Mouse (Mus musculus) spleen, postnatal 14 days (tissue): ENCODE measurements at regions not wholly inside any gene's neighbourhood (a gene's known extent, or its start where the extent isn't known, plus 50 kb on each side); places are given as distances from the start of the nearest gene placed in this dataset.

Source experiments
- DNase-seq, 2 experiments: peaks; one replicate each; pipeline ENCODE4 v3.0.0; 2021 to 2022; ENCODE audit warnings: low spot score in 2 of 2

DNA sequence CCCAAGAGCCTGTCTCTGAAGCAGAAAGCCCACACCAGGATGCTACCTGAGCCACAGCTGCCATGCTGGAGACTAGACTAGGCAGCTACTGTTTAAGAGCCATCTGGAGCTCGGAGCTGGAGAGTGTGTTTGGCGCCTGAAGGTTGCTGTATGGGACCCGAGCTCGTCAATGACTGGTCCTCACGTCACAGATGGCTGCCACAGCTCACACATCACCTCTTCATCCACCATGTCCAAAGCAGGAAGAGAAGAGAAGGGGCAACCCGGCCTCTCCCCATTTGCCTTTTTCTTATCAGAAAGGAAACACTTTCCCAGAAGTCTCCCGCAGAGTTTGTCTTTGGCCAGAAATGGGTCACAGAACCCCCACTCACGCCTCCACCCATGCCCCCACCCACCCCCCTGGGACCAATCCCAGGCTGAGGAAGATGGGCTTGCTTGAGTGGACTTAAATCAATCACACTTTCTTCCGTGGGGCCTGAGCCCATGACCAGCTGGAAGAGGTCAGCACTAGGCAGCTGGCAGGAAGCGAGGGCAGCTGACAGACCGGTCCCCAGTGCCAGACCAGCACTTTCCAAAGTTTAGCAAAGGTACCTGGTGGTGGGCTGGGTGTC, 53.5 kb upstream of the Ptpn1 start:
- no peak for DNase-seq

DNA sequence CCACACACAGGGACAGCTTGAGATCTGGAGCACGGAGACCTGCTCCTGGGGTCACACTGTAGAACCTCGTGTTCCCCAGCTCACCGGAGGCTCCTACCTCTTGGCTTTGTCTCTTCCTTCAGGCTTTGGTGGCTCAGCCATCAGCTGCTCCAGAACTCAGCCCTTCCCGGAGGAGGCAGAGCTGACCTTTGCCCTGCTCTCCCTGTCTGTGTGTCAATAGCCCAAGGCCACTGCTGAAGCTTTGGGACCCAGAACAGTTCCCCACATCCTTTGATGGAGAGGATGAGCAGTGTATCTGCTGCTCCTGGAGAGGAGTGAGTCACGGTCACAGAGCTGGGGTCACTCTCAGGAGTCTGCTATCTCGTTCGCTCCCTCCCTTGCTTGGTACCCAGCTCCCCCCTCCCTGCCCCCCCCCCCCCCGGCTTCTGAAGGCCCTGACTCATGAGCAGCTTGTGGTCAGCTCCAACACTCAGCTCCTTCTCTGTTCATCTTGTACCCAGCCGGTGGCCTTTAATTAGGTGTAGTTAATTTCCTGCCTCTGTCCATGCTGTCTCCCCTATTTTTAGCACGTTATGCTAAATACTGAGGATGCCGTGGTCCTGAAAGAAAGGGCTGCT, 54.5 kb upstream of the Ptpn1 start:
- DNase-seq, result no peak

DNA sequence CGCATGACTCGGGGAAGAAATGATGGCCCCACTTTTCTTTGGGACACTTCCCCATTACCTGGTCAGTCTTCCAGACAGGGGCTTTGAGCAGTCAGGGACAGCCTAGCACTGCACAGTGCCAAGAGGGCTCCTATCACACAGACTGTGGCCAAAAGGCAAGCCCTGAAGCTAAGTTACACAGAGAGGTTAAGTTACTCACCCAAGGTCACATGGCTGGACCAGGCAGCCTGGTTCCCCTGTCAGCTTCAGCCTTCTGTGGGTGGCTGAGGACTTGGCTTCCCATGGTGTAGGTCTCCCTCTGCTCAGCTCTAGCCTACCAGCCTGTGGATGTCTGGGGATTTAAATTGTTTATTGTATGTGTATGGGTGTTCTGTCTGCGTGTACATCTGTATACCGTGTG, 59.4 kb upstream of the Ptpn1 start:
- no peak for DNase-seq

- no peak for DNase-seq
These were observed 61.7 kb upstream of the Ptpn1 start for GRCm38 (mm10) chr2:167870153-167870552.

DNA sequence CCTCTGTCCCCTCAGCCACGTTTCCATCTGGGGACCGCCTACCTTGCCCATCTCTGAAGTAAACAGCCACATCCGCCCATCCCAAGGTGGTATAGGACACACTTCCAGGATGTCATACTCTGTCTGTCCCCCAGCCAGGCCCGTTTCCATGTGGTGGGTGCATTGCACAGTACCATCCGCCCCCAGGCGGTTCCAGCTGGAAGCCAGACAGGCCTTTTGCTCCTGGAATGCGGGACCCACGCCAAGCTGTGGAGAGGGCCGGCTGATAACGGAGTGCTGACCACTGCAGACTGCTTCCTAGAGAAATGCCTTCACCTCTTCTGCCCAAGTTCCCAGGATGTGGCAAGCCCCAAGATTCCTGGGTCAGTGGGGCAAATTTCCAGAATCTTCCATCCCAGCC, 65.1 kb upstream of the Ptpn1 start:
- DNase-seq, result no peak

DNA sequence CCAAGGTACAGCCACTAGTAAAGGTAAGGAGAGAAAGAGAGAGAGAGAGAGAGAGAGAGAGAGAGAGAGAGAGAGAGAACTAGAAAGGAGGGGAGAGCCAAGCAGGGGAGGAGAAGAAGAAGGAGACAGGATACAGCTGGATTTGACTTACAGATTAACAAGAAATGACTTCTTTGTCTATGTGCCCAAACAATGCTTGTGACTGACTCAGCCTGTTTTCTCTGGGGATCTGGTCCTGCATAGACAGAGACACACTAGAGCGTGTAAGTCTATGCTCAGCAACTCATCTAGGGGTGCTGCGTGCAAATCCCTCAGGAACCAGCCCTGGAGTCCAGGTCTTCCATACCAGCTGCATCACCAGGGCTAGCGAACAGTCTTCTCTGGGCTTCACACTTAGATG, 66.3 kb upstream of the Ptpn1 start:
- no peak for DNase-seq

GRCm38 (mm10) chr2:167864672-167865071, 67.2 kb upstream of the Ptpn1 start:
- DNase-seq, result no peak

GRCm38 (mm10) chr2:167864228-167864627, 67.6 kb upstream of the Ptpn1 start:
- no peak for DNase-seq

DNA sequence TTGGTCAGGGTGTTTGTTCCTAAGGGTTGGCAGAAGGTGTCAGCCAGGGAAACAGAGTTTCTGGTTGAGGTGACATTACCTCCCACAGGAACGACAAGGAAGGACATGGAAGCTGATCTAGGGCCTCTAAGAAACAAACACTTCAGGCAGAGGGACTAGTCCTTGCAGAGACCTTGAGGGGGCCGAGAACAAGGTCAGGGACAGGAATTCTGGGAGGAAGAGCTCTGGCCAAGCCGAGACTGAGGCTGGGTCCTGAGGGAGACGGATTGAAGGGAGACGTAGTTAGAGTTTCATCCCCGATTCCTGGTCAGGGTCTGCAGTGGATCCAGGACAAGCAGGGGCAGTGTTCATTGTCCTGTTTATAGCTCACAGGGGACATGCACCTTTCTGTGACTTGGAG, 68.2 kb upstream of the Ptpn1 start:
- no peak for DNase-seq

DNA sequence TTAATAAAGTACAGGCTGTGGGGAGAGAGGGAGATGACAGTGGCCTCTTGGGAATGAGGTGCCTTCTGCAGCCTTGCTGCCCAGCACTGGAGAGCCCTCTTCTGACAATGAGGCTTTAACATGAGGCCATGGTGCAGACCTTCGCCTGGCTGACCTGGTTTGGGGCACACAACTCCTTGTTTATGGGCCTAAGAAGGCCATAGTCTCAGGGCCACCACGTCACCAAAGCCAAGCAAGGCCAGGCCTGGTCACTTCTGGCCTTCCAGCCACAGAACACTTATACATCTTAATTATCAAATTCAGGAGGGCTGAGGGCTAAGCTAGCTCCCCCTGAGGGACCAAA, 70.7 kb upstream of the Ptpn1 start:
- DNase-seq, result no peak

DNA sequence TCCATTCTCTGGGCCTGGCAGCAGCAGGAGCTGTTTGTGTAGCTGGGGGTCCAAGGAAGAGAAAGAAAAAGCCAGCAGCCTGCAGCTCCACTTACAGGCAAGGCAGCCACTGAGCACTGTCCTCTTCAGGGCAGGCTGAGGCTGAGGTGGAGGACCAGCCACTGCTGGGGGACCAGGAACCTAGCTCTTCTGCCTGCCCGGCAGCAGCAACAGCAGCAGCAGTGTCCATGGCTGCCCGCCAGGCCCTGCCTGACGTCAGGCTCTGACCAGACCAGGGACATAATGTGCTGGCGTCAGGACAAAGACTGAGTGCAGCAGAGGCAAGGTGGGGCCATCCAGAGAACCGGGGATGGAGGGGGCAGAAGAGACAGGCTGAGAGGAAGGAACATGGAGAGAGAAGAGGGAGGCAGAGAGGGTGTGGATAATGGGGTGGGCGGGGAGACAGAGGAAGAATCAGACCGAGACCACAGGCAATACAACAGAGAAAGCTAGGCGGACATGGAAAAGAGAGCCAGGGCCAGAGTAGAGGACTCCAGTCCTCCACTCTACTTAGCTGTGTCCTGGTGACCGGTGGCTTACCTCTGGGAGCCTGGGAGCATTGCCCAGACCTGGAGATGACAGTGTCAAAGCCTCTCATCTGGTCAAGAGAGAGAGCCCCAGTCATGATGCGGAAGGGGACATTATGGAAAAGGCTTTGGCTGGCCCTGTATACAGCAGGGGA, 71.2 kb upstream of the Ptpn1 start:
- no peak for DNase-seq

GRCm38 (mm10) chr2:167859575-167859974, 72.3 kb upstream of the Ptpn1 start:
- DNase-seq, result no peak

- no peak for DNase-seq
These were observed 73.5 kb upstream of the Ptpn1 start for GRCm38 (mm10) chr2:167858346-167858745.

GRCm38 (mm10) chr2:167857911-167858310, 73.9 kb upstream of the Ptpn1 start:
- no peak for DNase-seq

DNA sequence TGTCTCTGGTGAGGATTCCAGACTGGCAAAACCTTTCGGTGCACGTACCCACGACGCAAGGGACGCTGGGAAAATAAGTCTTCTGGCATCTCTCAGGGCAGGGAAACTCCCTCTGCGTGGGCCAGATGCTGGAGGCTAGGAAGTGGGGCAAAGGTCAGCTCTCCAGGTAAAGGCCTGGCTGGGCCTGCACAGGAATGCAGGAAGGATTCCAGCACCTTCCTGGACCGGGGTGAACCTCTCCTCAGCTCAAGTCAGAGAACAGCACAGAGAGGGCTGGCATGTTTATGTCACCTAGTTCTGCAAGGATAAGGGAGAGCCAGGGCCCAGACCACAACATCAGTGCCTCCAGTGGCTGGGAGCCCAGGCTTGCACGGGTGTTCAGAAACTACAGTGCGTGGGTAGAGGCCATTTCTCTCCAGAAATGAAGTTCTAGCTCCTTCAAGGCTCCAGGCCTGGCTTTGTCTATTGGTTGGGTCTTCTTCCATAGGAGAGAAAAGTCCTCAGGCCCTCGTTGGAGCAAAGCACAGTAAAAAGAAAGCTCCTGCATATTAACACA, 74.9 kb upstream of the Ptpn1 start:
- no peak for DNase-seq

DNA sequence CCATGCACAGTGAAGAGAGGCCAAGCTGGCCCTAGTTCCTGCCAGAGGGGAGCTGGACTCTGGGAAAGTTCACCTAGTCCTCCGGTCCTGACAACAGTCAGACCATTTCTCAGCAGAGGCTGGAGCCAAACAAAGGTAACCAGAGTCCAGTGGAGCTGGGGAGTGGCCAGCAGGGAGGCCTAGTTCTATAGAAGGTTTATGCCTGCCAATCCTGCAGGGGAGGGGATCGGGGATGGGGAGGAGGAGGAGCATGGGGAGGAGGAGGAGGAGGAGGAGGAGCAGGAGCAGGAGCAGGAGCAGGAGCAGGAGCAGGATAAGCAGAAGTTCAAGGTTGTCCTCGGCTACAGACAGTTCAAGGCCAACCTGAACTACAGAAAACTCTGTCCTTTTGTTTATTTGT, 75.8 kb upstream of the Ptpn1 start:
- no peak for DNase-seq

DNA sequence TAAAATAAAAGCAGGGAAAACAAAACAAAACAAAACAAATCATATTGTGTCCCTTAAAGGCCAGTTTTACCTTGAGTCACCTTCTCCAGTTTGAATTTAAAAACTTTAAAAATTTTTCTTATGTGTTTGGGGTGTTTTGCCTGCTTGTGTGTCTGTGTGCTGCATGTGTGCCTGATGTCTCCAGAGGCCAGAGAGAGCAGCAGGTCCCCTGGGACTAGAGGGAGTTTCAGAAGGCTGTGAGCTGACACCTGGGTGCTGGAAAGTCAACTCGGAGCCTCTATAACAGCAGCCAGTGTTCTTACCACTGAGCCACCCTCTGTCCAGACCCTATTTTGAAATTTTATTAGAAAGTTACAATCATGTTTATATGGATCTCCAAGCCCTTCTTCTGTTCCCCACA, 77.8 kb upstream of the Ptpn1 start:
- no peak for DNase-seq

DNA sequence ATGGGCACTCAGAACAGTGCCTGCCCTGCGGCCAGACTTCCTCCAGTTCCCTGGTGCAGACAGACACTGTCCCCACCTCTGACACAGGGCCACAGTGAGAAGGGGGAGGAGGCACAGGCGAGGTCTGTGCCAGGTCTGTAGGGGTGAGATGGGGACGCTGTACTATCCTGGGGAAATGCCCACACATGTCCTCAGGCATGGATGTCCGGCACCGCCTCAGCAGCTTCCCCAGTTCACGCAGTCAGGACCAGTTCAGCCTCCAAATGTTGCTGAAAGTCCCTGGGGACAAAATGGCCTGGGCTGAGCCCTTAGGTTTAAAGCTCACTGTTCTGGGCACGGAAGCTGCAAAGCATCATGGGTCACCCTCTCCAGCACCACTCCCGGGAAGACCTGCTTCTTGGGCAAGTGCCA, 78.4 kb upstream of the Ptpn1 start:
- DNase-seq, result no peak

DNA sequence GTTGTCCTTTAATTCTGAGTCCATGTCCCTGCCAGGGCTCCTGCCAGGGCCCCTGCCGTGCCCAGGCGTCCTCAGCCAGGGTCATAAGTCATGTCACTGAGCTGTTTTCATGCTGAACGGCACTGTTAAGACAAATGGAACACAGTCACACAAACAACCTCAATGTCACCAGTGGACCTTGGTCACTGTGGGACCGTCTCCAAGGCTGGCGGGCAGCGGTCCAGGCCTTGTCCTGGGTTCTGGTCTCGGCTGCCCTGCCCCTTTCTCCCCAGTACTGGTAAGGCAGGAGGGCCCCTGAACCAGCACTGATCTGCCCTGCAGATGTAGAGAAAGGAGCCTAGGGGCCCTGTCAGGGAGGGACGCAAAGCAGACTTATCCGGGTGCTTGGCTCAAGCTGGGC, 79.3 kb upstream of the Ptpn1 start:
- DNase-seq, result no peak

DNA sequence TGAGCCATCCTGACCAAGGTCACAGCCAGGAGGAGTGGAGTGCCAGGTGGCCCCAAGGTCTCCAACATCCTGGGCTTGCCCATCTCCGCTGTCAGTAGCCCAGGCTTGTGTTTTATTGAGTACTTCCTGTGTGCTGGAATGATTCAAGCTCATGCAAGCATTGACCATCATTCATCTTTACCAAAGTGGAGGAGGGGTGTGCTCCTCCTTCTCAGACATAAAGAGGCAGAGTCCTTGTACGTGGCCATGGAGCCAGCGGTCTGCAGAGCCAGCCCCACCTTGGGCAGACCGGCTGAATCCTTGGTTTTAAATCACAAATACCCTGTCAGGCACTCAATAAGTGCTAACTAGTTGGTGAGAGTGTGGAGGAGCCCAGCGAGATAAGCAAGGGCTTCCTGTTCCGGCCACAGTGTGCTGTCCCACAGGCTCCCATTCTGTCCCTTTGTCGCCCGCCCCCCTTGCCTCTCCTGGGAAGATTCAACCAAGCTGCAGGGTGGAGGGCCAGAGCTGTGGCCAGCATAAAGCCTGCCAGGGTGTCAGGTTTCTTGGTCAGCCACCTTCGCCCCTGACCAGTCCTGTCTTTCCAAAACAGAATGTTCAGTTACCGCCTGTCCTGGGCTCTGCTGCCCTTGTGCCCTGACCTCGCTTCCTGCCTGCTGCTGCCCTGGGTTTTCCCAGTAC, 80.5 kb upstream of the Ptpn1 start:
- no peak for DNase-seq

DNA sequence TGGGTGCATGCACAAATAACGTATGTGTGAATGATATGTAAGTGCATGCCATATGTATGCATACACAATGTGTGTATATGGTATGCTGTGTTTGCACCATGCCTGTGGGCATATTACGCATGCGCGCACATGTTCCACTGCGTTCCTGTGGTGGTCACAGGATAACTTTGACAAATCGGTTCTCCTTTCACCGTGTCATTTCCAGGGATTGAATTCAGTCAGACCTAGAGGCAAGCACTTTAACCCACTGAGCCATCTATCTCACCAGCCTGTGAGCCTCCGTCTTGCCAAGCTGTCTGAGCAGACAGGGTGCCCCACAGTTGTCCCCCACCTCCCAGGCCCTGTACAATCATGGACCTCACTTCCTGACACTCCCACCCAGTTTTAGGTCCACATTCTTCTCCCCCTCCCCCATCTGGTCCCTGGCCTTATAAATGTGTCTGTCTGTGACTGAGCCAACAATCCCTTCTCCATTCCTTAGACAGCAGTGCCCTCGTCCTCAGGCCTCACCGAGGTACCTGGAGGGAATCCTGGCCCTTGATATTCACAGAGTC, 81.8 kb upstream of the Ptpn1 start:
- DNase-seq, result no peak
